ENCODE assay signal across 10 mouse cellular contexts in genomic region chr4:150748099-150749000, GRCm38 (mm10).
DNase-seq lines count a peak whose midpoint lies in the region; ATAC-seq lines count a peak whose summit lies in the region.
"Had no signal": no experiment of that assay in that cellular context is flagged by ENCODE, and none has a peak within 500 bp of the region (broad histone marks: within the 10 kb centered on the region; RNA-seq: fewer than 3 reads in every experiment).

No protein-coding gene starts in this region.

- H3K4me1 ChIP-seq in stomach, embryonic 14.5 days (ENCODE audit: control insufficient read depth, insufficient read depth, low read length) = peaks cover 23% of the 10 kb centered on the region

- ATAC-seq in stomach, embryonic 14.5 days (ENCODE audit: insufficient number of reproducible peaks, insufficient read depth, low FRiP score, low read depth) = peak; percentile 59
- ATAC-seq: hindbrain, embryonic 16.5 days had no signal

- no peak overlapping the region for H3K4me2 ChIP-seq in stomach, embryonic 14.5 days (replicated peaks; ENCODE audit: low read depth, low read length)
- H3K4me2 ChIP-seq: midbrain, embryonic 12.5 days had no signal

- H3K4me3 ChIP-seq in stomach, embryonic 14.5 days (ENCODE audit: low read depth, low read length) = no peak overlapping the region
- H3K4me3 ChIP-seq: midbrain, embryonic 12.5 days had no signal

- no peaks in the 10 kb centered on the region for H3K36me3 ChIP-seq in stomach, embryonic 14.5 days (ENCODE audit: control insufficient read depth, insufficient read depth, low read length)
- H3K36me3 ChIP-seq: midbrain, embryonic 12.5 days had no signal

- H3K27ac ChIP-seq in stomach, embryonic 14.5 days (ENCODE audit: low read length) = peak overlapping the region; percentile 61; the same call in 1 of the 2 replicates
- H3K27ac ChIP-seq: midbrain, embryonic 12.5 days had no signal

- no peaks in the 10 kb centered on the region for H3K9me3 ChIP-seq in stomach, embryonic 14.5 days (ENCODE audit: control insufficient read depth, low read depth, low read length)
- H3K9me3 ChIP-seq: midbrain, embryonic 12.5 days had no signal

- H3K27me3 ChIP-seq in stomach, embryonic 14.5 days (ENCODE audit: control insufficient read depth, insufficient read depth, low read length) = no peaks in the 10 kb centered on the region
- H3K27me3 ChIP-seq: midbrain, embryonic 12.5 days had no signal

- DNase-seq in adrenal gland, postnatal 10 days = peak; percentile 16
- no peak for DNase-seq in adrenal gland, adult 18-20 months (ENCODE audit: low spot score in 2 of 2)
- peak; percentile 22 to 40 for DNase-seq in kidney, postnatal 4 days
- DNase-seq in kidney, adult 9 months = no peak
- peak; percentile 31 for DNase-seq in gonadal fat pad, adult 2 months (ENCODE audit: low read depth)
- DNase-seq in cerebellum, postnatal 36 days = no peak
- no peak for DNase-seq in layer of hippocampus, adult 18-20 months (ENCODE audit: low spot score in 2 of 2)

- 36% methylated on average over 13 of the region's 13 CpGs for WGBS in stomach, embryonic 14.5 days

- no peak overlapping the region for H3K9ac ChIP-seq in stomach, embryonic 14.5 days (replicated peaks; ENCODE audit: low read depth, low read length)
- H3K9ac ChIP-seq: midbrain, embryonic 12.5 days had no signal

Comparison
In these comparisons a context has a peak if more than half of its experiments do, and no peak if none do; other contexts are left out.
1. DNase-seq: peak in adrenal gland, postnatal 10 days (single experiment), kidney, postnatal 4 days (2 of 2) and gonadal fat pad, adult 2 months (single experiment); none in adrenal gland, adult 18-20 months (0 of 2), kidney, adult 9 months (single experiment), cerebellum, postnatal 36 days (0 of 2) and layer of hippocampus, adult 18-20 months (0 of 2).